Mouse (Mus musculus): ENCODE data around the gene Tpra1. TPM values are rescaled to one million over a fixed set of nuclear protein-coding genes. Genes with fewer than 3 reads are reported as not detected.

Tpra1 gene
- polyA plus RNA-seq, 1 experiment from 2014 or later = 80.1 TPM

DNA sequence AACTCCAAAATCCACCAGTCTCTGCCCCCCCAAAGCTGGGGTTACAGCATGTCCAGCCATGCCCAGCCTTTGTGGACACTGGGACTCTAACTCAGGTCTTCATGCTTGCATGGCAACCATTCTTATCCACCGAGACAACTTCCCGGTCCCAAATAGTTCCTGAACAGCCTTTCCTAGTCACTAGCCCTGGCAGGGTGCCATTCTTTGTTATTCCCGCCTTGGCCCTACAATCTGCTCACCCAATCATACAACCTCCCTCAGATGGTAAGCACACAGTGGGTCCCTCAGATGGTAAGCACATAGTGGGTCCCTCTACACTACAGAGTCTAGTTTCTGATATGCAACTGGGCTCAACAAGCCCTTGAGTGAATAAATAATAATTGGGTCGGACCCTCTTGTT, 31.5 kb upstream of the Tpra1 start:
- Histone ChIP-seq H3K36me3 (ENCODE audit: control insufficient read depth, insufficient read depth, low read length) (no peaks in the 10 kb centered on the region), H3K9ac (ENCODE audit: low read length) (no peak overlapping the region), H3K27me3 (ENCODE audit: control insufficient read depth, insufficient read depth, low read depth, low read length) (peaks cover 16% of the 10 kb centered on the region), H3K4me1 (replicated peaks; ENCODE audit: control insufficient read depth, insufficient read depth, low read length) (peaks cover 9% of the 10 kb centered on the region), H3K9me3 (ENCODE audit: control insufficient read depth, low read length) (0 out of 2 replicates have a peak, but pooled peaks cover 2% of the 10 kb centered on the region), H3K4me2 (ENCODE audit: low read depth, low read length) (no peak overlapping the region), H3K4me3 (ENCODE audit: low read length) (no peak overlapping the region), H3K27ac (ENCODE audit: low read length) (no peak overlapping the region)
- no peak for ATAC-seq (ENCODE audit: low read depth)
- WGBS = 54% methylated on average over 4 of the region's 4 CpGs

DNA sequence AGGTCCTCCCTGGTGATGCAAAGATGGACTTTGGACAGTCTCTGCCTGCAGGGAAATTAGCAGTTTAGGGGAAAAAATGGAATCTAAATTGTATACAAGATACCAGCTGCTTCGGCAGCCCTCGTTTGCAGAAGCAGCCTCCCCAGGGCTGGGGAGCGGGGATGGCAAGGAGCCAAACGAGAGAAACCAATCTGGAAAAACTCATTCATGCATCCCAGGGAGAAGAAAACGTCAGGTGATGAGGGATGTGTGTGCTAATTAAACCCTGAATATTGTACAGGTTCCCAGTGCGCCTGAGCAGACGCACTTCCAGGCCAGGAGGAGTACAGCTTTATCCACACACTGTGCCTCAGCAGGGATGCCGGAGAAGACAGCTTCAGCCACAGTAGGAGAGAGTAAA, 30.5 kb upstream of the Tpra1 start:
- Histone ChIP-seq H3K27ac (ENCODE audit: low read length) (no peak overlapping the region), H3K4me3 (ENCODE audit: low read length) (no peak overlapping the region), H3K36me3 (ENCODE audit: control insufficient read depth, insufficient read depth, low read length) (no peaks in the 10 kb centered on the region), H3K4me1 (replicated peaks; ENCODE audit: control insufficient read depth, insufficient read depth, low read length) (peaks cover 9% of the 10 kb centered on the region), H3K27me3 (ENCODE audit: control insufficient read depth, insufficient read depth, low read depth, low read length) (peaks cover 19% of the 10 kb centered on the region), H3K9me3 (ENCODE audit: control insufficient read depth, low read length) (0 out of 2 replicates have a peak, but pooled peaks cover 2% of the 10 kb centered on the region), H3K9ac (ENCODE audit: low read length) (no peak overlapping the region), H3K4me2 (ENCODE audit: low read depth, low read length) (no peak overlapping the region)
- WGBS = 39% methylated on average over 8 of the region's 8 CpGs
- ATAC-seq (ENCODE audit: low read depth) = no peak

DNA sequence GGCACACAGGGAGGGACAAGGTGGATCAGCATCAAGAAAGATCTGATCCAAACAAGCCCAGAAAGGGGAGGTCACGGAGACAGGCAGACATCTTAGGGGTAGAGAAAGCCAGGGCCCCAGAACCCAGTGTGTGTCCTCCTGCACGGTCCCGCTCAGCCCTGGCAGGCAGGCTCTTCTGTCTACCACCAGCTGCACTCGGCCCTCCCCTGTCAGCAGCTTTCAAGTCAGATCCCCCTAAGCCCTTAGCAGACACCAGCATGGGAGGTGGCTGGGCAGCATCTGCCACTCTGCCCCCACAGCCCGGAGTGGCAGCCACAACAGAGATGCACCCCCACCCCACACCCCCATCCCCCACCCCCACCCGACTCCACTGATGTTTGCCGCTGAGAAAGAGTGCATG, 29.2 kb upstream of the Tpra1 start:
- Histone ChIP-seq H3K4me2 (ENCODE audit: low read depth, low read length) (no peak overlapping the region), H3K9me3 (ENCODE audit: control insufficient read depth, low read length) (0 out of 2 replicates have a peak, but pooled peaks cover 2% of the 10 kb centered on the region), H3K36me3 (ENCODE audit: control insufficient read depth, insufficient read depth, low read length) (no peaks in the 10 kb centered on the region), H3K4me3 (ENCODE audit: low read length) (no peak overlapping the region), H3K27me3 (ENCODE audit: control insufficient read depth, insufficient read depth, low read depth, low read length) (peaks cover 19% of the 10 kb centered on the region), H3K27ac (ENCODE audit: low read length) (no peak overlapping the region), H3K4me1 (replicated peaks; ENCODE audit: control insufficient read depth, insufficient read depth, low read length) (peaks cover 9% of the 10 kb centered on the region), H3K9ac (ENCODE audit: low read length) (no peak overlapping the region)
- no peak for ATAC-seq (ENCODE audit: low read depth)
- 31% methylated on average over 7 of the region's 7 CpGs for WGBS

DNA sequence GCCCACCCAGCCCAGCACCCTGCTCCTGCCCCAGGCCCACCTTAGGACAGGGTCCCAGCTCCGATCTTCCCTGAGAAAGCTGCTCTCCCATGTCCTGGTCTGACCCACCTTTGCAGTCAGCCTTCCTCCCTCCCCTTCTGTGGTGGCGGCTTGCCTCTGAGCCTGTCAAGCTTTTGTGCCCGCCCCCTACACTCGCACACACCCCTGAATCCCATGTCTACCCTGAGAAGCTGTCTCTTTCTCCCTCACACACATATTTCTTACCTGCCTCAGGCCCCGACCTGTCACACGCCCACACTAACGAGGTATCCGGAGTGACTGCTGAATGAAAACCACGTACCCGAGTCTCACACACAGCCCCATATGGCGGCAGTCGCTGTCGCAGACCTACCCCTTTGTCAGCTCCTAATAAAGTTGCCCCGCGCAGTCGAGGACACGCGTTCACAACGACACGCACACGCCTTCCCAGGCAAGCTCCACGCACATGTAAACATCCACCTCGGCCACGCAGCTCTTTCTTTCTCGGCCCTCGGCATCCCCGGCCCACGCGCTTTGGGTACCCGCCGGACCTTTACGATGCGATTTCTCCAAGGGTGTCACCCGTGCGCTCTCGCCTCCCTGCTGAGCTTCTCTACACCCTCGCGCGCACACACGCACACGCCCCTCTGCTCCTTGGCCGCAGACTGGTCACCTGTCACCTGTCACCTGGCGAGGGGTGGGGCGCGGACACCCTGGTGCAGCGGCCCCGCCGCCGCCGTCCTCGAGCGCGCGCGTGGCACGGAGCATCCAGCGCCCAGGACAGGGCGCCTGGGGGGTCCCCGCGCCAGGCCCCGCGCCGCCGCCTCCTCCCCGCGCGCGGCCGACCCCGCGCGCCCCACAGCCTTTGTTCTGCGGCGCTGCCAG, 27.8 kb upstream of the Tpra1 start:
- H3K36me3 ChIP-seq (ENCODE audit: control insufficient read depth, insufficient read depth, low read length) = no peaks in the 10 kb centered on the region
- peak overlapping the region; percentile 77 for H3K9ac ChIP-seq (ENCODE audit: low read length)
- H3K4me3 ChIP-seq (ENCODE audit: low read length) = peak overlapping the region; percentile 75
- WGBS = 5% methylated on average over 58 of the region's 74 CpGs
- ATAC-seq (ENCODE audit: low read depth) = peak; percentile 44
- peaks cover 19% of the 10 kb centered on the region for H3K27me3 ChIP-seq (ENCODE audit: control insufficient read depth, insufficient read depth, low read depth, low read length)
- 0 out of 2 replicates have a peak, but pooled peaks cover 2% of the 10 kb centered on the region for H3K9me3 ChIP-seq (ENCODE audit: control insufficient read depth, low read length)
- peak overlapping the region; percentile 100 for H3K4me2 ChIP-seq (ENCODE audit: low read depth, low read length)
- no peak overlapping the region for H3K27ac ChIP-seq (ENCODE audit: low read length)
- peaks cover 9% of the 10 kb centered on the region for H3K4me1 ChIP-seq (replicated peaks; ENCODE audit: control insufficient read depth, insufficient read depth, low read length)

DNA sequence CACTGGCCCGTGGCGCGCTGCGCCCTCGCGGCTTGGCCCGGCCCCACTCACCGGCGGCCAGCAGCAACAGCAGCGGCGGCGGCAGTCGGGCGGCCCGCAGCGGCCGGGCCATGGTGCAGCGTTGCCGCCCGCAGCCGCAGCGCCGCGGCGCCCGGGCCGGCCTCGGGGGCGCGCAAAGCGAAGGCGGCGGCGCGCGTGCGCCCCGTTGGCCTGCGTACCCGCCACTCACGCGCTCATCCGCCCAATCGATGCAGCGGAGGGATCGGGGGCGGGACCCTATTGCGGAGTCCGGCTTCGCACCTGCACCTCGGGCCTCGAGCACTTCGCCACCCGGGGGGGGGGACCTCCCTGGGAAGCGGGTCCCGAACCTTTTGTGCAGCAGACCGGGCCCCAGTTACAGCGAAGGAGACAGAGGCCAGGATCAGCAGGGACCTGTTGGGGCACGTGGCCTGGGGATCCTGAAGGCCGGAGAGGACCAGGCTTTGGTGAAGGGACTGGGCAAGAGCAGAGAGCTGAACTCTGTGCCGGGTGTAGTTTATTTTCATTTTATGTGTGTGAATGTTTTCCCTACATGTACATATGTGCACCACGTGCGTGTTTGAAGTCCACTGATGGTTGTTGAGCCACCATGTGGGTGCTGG, 27.1 kb upstream of the Tpra1 start, which contains the start of gene Podxl2:
Gene Podxl2, minus strand, starts transcription at position 177 of the 641 bp plus-strand sequence.
- no peak within 1 kb of the TSS for H3K27ac ChIP-seq (ENCODE audit: low read length)
- peaks cover 9% of the 10 kb centered on the region for H3K4me1 ChIP-seq (replicated peaks; ENCODE audit: control insufficient read depth, insufficient read depth, low read length)
- 0 out of 2 replicates have a peak, but pooled peaks cover 2% of the 10 kb centered on the region for H3K9me3 ChIP-seq (ENCODE audit: control insufficient read depth, low read length)
- H3K4me3 ChIP-seq (ENCODE audit: low read length) = peak within 1 kb of the TSS; percentile 75
- H3K4me2 ChIP-seq (ENCODE audit: low read depth, low read length) = peak within 1 kb of the TSS; percentile 100
- no peaks in the 10 kb centered on the region for H3K36me3 ChIP-seq (ENCODE audit: control insufficient read depth, insufficient read depth, low read length)
- peaks cover 19% of the 10 kb centered on the region for H3K27me3 ChIP-seq (ENCODE audit: control insufficient read depth, insufficient read depth, low read depth, low read length)
- WGBS = 9% methylated on average over 32 of the region's 63 CpGs
- peak within 1 kb of the TSS; percentile 77 for H3K9ac ChIP-seq (ENCODE audit: low read length)
- ATAC-seq (ENCODE audit: low read depth) = peak; percentile 82

DNA sequence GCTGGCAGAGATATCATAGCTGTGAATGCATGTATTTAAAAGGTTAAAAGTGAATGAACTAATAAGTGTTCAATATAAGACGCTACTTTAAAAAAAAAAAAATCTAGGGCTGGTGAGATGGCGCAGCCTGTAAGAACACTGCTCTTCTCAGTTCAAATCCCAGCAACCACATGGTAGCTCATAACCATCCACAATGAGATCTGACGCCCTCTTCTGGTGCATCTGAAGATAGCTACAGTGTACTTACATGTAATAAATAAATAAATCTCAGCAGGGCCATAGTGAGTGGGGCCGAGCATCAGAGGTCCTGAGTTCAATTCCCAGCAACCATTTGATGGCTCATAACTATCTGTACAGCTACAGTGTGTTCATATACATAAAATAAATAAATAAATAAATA, 22.6 kb upstream of the Tpra1 start:
- Histone ChIP-seq H3K4me2 (ENCODE audit: low read depth, low read length) (no peak overlapping the region), H3K27me3 (ENCODE audit: control insufficient read depth, insufficient read depth, low read depth, low read length) (peaks cover 9% of the 10 kb centered on the region), H3K9me3 (ENCODE audit: control insufficient read depth, low read length) (no peaks in the 10 kb centered on the region), H3K27ac (ENCODE audit: low read length) (no peak overlapping the region), H3K4me3 (ENCODE audit: low read length) (no peak overlapping the region), H3K9ac (ENCODE audit: low read length) (no peak overlapping the region), H3K36me3 (ENCODE audit: control insufficient read depth, insufficient read depth, low read length) (peaks cover 13% of the 10 kb centered on the region), H3K4me1 (replicated peaks; ENCODE audit: control insufficient read depth, insufficient read depth, low read length) (no peaks in the 10 kb centered on the region; the same call in 1 of the 2 replicates)
- ATAC-seq (ENCODE audit: low read depth) = no peak
- WGBS = 62% methylated on average over 4 of the region's 4 CpGs

DNA sequence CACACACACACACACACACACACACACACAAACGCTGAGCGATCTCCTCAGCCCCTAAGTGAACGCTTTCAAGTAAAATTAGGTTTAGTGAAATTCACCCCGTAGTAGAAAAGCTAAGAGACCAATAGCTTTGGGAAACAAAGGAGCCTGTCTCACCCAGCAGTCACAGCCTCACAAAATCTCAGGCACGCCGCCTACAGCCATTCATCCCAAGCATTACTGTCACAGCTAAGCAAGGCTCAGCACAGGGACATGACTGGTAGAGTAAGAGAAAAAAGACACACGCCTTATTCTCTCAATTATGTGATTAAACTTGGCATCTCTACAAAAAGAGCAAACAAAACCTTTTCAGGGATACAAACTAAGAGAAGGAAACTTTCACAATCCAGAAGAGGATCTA, 20.7 kb upstream of the Tpra1 start:
- Histone ChIP-seq H3K27me3 (ENCODE audit: control insufficient read depth, insufficient read depth, low read depth, low read length) (no peaks in the 10 kb centered on the region), H3K4me3 (ENCODE audit: low read length) (no peak overlapping the region), H3K36me3 (ENCODE audit: control insufficient read depth, insufficient read depth, low read length) (peaks cover 25% of the 10 kb centered on the region)

DNA sequence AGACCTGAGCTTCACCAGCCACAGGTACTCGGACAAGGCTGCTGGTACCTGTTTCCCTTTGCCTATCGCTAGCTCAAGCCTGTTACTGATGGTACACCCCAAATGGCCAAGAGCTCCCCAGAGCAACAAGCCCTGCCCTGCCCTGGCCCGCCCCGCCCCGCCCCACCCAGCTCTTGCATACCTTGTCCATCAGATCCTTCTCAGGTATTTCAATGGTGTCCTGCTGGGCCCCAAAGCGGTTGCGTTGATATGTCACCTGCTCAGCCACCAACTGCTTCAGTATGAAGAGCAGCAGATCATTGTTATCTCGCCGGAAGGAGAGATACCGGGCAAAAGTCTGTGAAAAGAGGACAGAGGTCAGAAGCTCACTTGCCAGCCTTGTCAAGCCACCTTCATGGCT, 17.9 kb upstream of the Tpra1 start:
- Histone ChIP-seq H3K4me3 (ENCODE audit: low read length) (no peak overlapping the region), H3K9ac (ENCODE audit: low read length) (no peak overlapping the region), H3K4me1 (replicated peaks; ENCODE audit: control insufficient read depth, insufficient read depth, low read length) (no peaks in the 10 kb centered on the region), H3K9me3 (ENCODE audit: control insufficient read depth, low read length) (no peaks in the 10 kb centered on the region), H3K4me2 (ENCODE audit: low read depth, low read length) (no peak overlapping the region), H3K27ac (ENCODE audit: low read length) (no peak overlapping the region), H3K36me3 (ENCODE audit: control insufficient read depth, insufficient read depth, low read length) (peaks cover 49% of the 10 kb centered on the region), H3K27me3 (ENCODE audit: control insufficient read depth, insufficient read depth, low read depth, low read length) (no peaks in the 10 kb centered on the region)
- WGBS = 89% methylated on average over 10 of the region's 10 CpGs
- ATAC-seq (ENCODE audit: low read depth) = no peak

More for the DNA sequence above, 20.7 kb upstream of the Tpra1 start:
- H3K27ac ChIP-seq (ENCODE audit: low read length) = no peak overlapping the region
- H3K4me2 ChIP-seq (ENCODE audit: low read depth, low read length) = no peak overlapping the region
- no peaks in the 10 kb centered on the region for H3K9me3 ChIP-seq (ENCODE audit: control insufficient read depth, low read length)
- WGBS = 83% methylated on average over 7 of the region's 7 CpGs
- no peak for ATAC-seq (ENCODE audit: low read depth)
- no peak overlapping the region for H3K9ac ChIP-seq (ENCODE audit: low read length)
- H3K4me1 ChIP-seq (replicated peaks; ENCODE audit: control insufficient read depth, insufficient read depth, low read length) = no peaks in the 10 kb centered on the region

DNA sequence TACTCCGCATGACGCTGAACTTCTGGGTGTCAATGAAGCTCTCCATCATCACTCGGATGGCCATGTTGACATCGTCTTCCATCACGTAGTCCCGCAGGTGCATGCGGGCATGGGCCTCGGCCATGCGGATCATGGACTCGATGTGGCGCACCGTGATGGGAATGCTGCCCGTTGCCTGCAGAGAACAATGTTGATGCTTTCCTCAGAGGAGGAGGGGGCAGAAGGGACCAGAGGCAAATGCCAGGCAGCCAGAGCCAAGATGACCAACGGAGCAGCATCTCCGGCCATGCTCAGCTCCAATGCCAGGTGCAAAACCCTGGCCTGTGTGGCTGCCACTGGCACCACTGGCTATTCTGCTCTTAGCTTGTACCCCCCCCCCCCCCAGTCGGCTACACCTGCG, 17.4 kb upstream of the Tpra1 start:
- 94% methylated on average over 17 of the region's 17 CpGs for WGBS
- ATAC-seq (ENCODE audit: low read depth) = no peak
- H3K9ac ChIP-seq (ENCODE audit: low read length) = no peak overlapping the region

More for the DNA sequence above, 17.4 kb upstream of the Tpra1 start:
- no peak overlapping the region for H3K4me3 ChIP-seq (ENCODE audit: low read length)
- no peaks in the 10 kb centered on the region for H3K4me1 ChIP-seq (replicated peaks; ENCODE audit: control insufficient read depth, insufficient read depth, low read length)
- peaks cover 54% of the 10 kb centered on the region for H3K36me3 ChIP-seq (ENCODE audit: control insufficient read depth, insufficient read depth, low read length)
- no peaks in the 10 kb centered on the region for H3K27me3 ChIP-seq (ENCODE audit: control insufficient read depth, insufficient read depth, low read depth, low read length)
- no peak overlapping the region for H3K4me2 ChIP-seq (ENCODE audit: low read depth, low read length)
- no peak overlapping the region for H3K27ac ChIP-seq (ENCODE audit: low read length)
- no peaks in the 10 kb centered on the region for H3K9me3 ChIP-seq (ENCODE audit: control insufficient read depth, low read length)
